Mouse (Mus musculus) gastrocnemius, postnatal 36 days (tissue): ENCODE measurements around the gene Slc38a3. TPM values are rescaled to one million over a fixed set of nuclear protein-coding genes. Genes with fewer than 3 reads are reported as not detected.

Source experiments
- DNase-seq, 2 experiments: peaks; one replicate each; pipeline ENCODE4 v3.0.0; 2022
- intact Hi-C: fragments of 180-260 bp; cut with DNase I; formaldehyde crosslinking; loops from one replicate; pipeline ENCODE4 v1.15.1; 2025
- total RNA-seq, 2 experiments: library from RNA; stranded (reverse); gene quantifications; 2 replicates each; pipeline ENCODE4 v1.2.3; 2021

The Slc38a3 gene
- total RNA-seq, 2 experiments from 2014 or later, result 60.6 to 81.6 TPM

GRCm38 (mm10) chr9:107606591-107606990 is 62.7 kb downstream of the Slc38a3 start:
- peak; percentile 48 to 51 for DNase-seq

GRCm38 (mm10) chr9:107605041-107605661 is 64.2 kb downstream of the Slc38a3 start:
- no peak for DNase-seq

More at GRCm38 (mm10) chr9:107606591-107606990, 62.7 kb downstream of the Slc38a3 start:
- intact Hi-C loops, result no loop called here

GRCm38 (mm10) chr9:107603251-107603650 is 66.1 kb downstream of the Slc38a3 start:
- intact Hi-C loops, result no loop called here
- DNase-seq, result no peak

More at GRCm38 (mm10) chr9:107605041-107605661, 64.2 kb downstream of the Slc38a3 start:
- intact Hi-C loops, result no loop called here

GRCm38 (mm10) chr9:107602068-107602648 is 67.2 kb downstream of the Slc38a3 start:
- peak; percentile 93 for DNase-seq
- intact Hi-C loops, result loop anchor here (1.0 kb wide), 1 partner anchor 43 kb away; no protein-coding TSS in a partner anchor

GRCm38 (mm10) chr9:107601275-107601674 is 68.1 kb downstream of the Slc38a3 start:
- DNase-seq, result no peak
- intact Hi-C loops, result loop anchor here (2.0 kb wide), 1 partner anchor 76 kb away; no protein-coding TSS in a partner anchor

- DNase-seq, result no peak
- intact Hi-C loops, result loop anchor here (2.0 kb wide), 1 partner anchor 76 kb away; no protein-coding TSS in a partner anchor
These were observed 68.6 kb downstream of the Slc38a3 start for GRCm38 (mm10) chr9:107600745-107601144.

Other genes with a start within 250 kb of the Slc38a3 start
- gene Tmem115, start 135.6 kb downstream of the Slc38a3 start, total RNA-seq, result 10 to 100 TPM; 13.3 to 14.3 TPM
- 1 to 10 TPM; 2.3 to 3.4 TPM for gene Cyb561d2, start 127.3 kb downstream of the Slc38a3 start, total RNA-seq
- 10 to 100 TPM in 1 of 2 experiments, 1 to 10 TPM in 1; 9.1 to 11.6 TPM for gene Nprl2, start 127.3 kb downstream of the Slc38a3 start, total RNA-seq
- not detected for gene Zmynd10, start 122.2 kb downstream of the Slc38a3 start, total RNA-seq
- 10 to 100 TPM; 10.4 to 14.9 TPM for gene Rassf1, start 118.0 kb downstream of the Slc38a3 start, total RNA-seq
- 10 to 100 TPM; 28.7 to 35.1 TPM for gene Tusc2, start 106.3 kb downstream of the Slc38a3 start, total RNA-seq
- 10 to 100 TPM; 12.0 to 16.5 TPM for gene Hyal2, start 101.6 kb downstream of the Slc38a3 start, total RNA-seq
- 1 to 10 TPM; 2.5 to 2.8 TPM for gene Hyal1, start 92.6 kb downstream of the Slc38a3 start, total RNA-seq
- gene Naa80, start 90.6 kb downstream of the Slc38a3 start, total RNA-seq, result 10 to 100 TPM; 11.2 to 14.4 TPM
- under 1 TPM; 0.23 to 0.27 TPM for gene Hyal3, start 88.7 kb downstream of the Slc38a3 start, total RNA-seq
- 10 to 100 TPM; 48.2 to 55.8 TPM for gene Ifrd2, start 81.9 kb downstream of the Slc38a3 start, total RNA-seq
- 10 to 100 TPM; 13.1 to 17.5 TPM for gene Sema3b, start 60.3 kb downstream of the Slc38a3 start, total RNA-seq
- 10 to 100 TPM; 65.2 to 70.5 TPM for gene Gnai2, start 34.2 kb downstream of the Slc38a3 start, total RNA-seq
- gene Gnat1, start 10.2 kb upstream of the Slc38a3 start, total RNA-seq, result not detected
- gene Sema3f, start 40.9 kb upstream of the Slc38a3 start, total RNA-seq, result 1 to 10 TPM; 4.9 to 6.1 TPM
- gene Rbm5, start 101.5 kb upstream of the Slc38a3 start, total RNA-seq, result 10 to 100 TPM; 32.7 to 36.3 TPM
- gene Rbm6, start 203.7 kb upstream of the Slc38a3 start, total RNA-seq, result 10 to 100 TPM; 16.4 to 19.1 TPM
- 10 to 100 TPM in 1 of 2 experiments, 1 to 10 TPM in 1; 8.7 to 10.4 TPM for gene Mon1a, start 218.6 kb upstream of the Slc38a3 start, total RNA-seq
- under 1 TPM; 0.59 to 0.61 TPM for gene Mst1r, start 237.3 kb upstream of the Slc38a3 start, total RNA-seq